Mouse (Mus musculus): ENCODE data around the gene Rnf38. TPM values are rescaled to one million over a fixed set of nuclear protein-coding genes. Genes with fewer than 3 reads are reported as not detected.

Rnf38 gene
- 57.1 and 59.5 TPM in 2 replicates for total RNA-seq (2017)

DNA sequence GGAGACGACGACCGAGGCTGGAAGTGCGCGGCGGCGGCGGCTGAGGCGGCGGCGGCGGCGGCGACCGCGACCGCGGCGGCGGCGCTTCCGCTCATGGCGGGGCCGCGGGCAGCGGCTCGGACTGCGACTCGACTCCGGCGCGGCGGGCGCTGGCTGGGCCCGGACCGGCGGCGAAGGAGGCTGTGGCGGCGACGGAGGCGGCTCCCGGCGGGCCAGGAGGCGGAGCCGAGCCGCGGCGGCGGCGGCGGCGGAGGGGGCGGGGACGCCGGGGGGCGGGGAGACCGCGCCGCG, at the start of gene Rnf38:
TSS of gene Rnf38 (minus strand) at position 77 of the 291 bp plus-strand sequence.
- ATAC-seq (replicated peaks in 1 of 2; ENCODE audit: insufficient read depth in 1 of 2, low FRiP score in 2 of 2, low TSS enrichment in 1 of 2, low read depth in 1 of 2, poor library complexity in 2 of 2, severe bottlenecking in 2 of 2), result no peak

GRCm38 (mm10) chr4:44281597-44282265, 48.1 kb upstream of the Rnf38 start:
- ATAC-seq (replicated peaks in 1 of 2; ENCODE audit: insufficient read depth in 1 of 2, low FRiP score in 2 of 2, low TSS enrichment in 1 of 2, low read depth in 1 of 2, poor library complexity in 2 of 2, severe bottlenecking in 2 of 2), result no peak

GRCm38 (mm10) chr4:44271134-44271533, 37.5 kb upstream of the Rnf38 start:
- no peak for ATAC-seq (replicated peaks in 1 of 2; ENCODE audit: insufficient read depth in 1 of 2, low FRiP score in 2 of 2, low TSS enrichment in 1 of 2, low read depth in 1 of 2, poor library complexity in 2 of 2, severe bottlenecking in 2 of 2)

GRCm38 (mm10) chr4:44269376-44269817, 35.8 kb upstream of the Rnf38 start:
- ATAC-seq (replicated peaks in 1 of 2; ENCODE audit: insufficient read depth in 1 of 2, low FRiP score in 2 of 2, low TSS enrichment in 1 of 2, low read depth in 1 of 2, poor library complexity in 2 of 2, severe bottlenecking in 2 of 2), result no peak

- no peak for ATAC-seq (replicated peaks in 1 of 2; ENCODE audit: insufficient read depth in 1 of 2, low FRiP score in 2 of 2, low TSS enrichment in 1 of 2, low read depth in 1 of 2, poor library complexity in 2 of 2, severe bottlenecking in 2 of 2)
These were observed 33.8 kb upstream of the Rnf38 start for GRCm38 (mm10) chr4:44267437-44267836.

- no peak for ATAC-seq (replicated peaks in 1 of 2; ENCODE audit: insufficient read depth in 1 of 2, low FRiP score in 2 of 2, low TSS enrichment in 1 of 2, low read depth in 1 of 2, poor library complexity in 2 of 2, severe bottlenecking in 2 of 2)
These were observed 31.9 kb upstream of the Rnf38 start for GRCm38 (mm10) chr4:44265500-44265899.

DNA sequence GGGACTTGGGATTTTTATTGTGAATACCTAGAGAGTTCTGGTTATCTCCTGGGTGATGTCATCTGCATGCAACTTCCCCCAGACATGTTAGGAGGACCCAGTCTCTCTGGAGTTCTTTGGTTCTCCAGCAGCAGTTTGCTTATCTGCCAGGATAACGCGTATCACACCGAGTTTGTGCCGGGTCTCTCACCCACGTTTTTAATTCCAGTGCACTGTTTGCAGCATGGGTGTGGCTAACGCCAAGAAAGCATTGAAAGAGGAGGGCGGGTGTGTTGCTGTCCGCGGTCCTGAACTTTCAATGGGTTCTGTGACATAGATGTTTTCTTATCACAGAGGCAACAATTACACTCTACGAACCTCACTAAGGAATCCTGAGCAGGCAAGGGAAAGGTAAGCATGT, 26.7 kb upstream of the Rnf38 start:
- ATAC-seq (replicated peaks in 1 of 2; ENCODE audit: insufficient read depth in 1 of 2, low FRiP score in 2 of 2, low TSS enrichment in 1 of 2, low read depth in 1 of 2, poor library complexity in 2 of 2, severe bottlenecking in 2 of 2), result peak; percentile 68 to 75

GRCm38 (mm10) chr4:44259126-44259525, 25.5 kb upstream of the Rnf38 start:
- ATAC-seq (replicated peaks in 1 of 2; ENCODE audit: insufficient read depth in 1 of 2, low FRiP score in 2 of 2, low TSS enrichment in 1 of 2, low read depth in 1 of 2, poor library complexity in 2 of 2, severe bottlenecking in 2 of 2), result no peak

GRCm38 (mm10) chr4:44254579-44254978, 21.0 kb upstream of the Rnf38 start:
- no peak for ATAC-seq (replicated peaks in 1 of 2; ENCODE audit: insufficient read depth in 1 of 2, low FRiP score in 2 of 2, low TSS enrichment in 1 of 2, low read depth in 1 of 2, poor library complexity in 2 of 2, severe bottlenecking in 2 of 2)

- ATAC-seq (replicated peaks in 1 of 2; ENCODE audit: insufficient read depth in 1 of 2, low FRiP score in 2 of 2, low TSS enrichment in 1 of 2, low read depth in 1 of 2, poor library complexity in 2 of 2, severe bottlenecking in 2 of 2), result no peak
These were observed 19.6 kb upstream of the Rnf38 start for GRCm38 (mm10) chr4:44253191-44253590.

GRCm38 (mm10) chr4:44251966-44252916, 18.7 kb upstream of the Rnf38 start:
- ATAC-seq (replicated peaks in 1 of 2; ENCODE audit: insufficient read depth in 1 of 2, low FRiP score in 2 of 2, low TSS enrichment in 1 of 2, low read depth in 1 of 2, poor library complexity in 2 of 2, severe bottlenecking in 2 of 2), result no peak

DNA sequence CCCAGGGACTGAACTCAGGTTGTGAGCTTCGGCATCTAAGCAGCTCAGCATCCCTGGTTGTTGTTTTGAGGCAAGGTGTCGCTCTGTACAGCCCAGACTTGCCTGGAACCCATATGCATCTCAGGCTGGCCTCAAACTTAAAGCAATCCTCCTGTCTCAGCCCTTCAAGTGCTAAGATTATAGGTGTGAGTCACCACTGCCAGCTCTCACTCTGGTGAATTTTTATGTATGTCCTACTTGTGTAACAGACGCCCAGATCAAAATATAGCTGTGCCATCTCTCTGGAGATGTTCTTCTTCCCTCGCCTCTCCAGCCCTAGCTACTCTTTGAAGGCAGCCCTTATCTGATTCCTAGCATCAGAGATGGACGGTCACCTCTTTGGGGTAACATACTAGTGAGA, 17.9 kb upstream of the Rnf38 start:
- ATAC-seq (replicated peaks in 1 of 2; ENCODE audit: insufficient read depth in 1 of 2, low FRiP score in 2 of 2, low TSS enrichment in 1 of 2, low read depth in 1 of 2, poor library complexity in 2 of 2, severe bottlenecking in 2 of 2), result no peak

DNA sequence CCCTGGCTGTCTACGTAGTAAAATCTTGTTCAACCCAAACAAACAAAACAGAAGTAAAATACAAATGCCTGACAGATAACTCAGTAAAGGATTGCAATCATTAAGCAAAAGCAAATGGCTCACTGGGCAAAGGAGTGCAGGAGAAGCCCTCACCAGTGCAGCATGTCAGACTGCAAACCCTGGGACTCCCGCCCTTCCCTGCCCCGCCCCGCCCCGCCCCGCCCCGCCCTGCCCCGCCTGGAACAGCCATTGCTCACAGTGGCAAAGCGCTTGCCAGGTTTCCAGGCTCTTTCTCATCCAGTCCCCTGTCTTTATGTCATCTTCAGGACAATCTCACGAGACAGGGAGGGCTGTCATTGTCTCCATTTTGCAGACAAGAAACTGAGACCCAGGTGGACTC, 16.1 kb upstream of the Rnf38 start:
- ATAC-seq (replicated peaks in 1 of 2; ENCODE audit: insufficient read depth in 1 of 2, low FRiP score in 2 of 2, low TSS enrichment in 1 of 2, low read depth in 1 of 2, poor library complexity in 2 of 2, severe bottlenecking in 2 of 2), result no peak

DNA sequence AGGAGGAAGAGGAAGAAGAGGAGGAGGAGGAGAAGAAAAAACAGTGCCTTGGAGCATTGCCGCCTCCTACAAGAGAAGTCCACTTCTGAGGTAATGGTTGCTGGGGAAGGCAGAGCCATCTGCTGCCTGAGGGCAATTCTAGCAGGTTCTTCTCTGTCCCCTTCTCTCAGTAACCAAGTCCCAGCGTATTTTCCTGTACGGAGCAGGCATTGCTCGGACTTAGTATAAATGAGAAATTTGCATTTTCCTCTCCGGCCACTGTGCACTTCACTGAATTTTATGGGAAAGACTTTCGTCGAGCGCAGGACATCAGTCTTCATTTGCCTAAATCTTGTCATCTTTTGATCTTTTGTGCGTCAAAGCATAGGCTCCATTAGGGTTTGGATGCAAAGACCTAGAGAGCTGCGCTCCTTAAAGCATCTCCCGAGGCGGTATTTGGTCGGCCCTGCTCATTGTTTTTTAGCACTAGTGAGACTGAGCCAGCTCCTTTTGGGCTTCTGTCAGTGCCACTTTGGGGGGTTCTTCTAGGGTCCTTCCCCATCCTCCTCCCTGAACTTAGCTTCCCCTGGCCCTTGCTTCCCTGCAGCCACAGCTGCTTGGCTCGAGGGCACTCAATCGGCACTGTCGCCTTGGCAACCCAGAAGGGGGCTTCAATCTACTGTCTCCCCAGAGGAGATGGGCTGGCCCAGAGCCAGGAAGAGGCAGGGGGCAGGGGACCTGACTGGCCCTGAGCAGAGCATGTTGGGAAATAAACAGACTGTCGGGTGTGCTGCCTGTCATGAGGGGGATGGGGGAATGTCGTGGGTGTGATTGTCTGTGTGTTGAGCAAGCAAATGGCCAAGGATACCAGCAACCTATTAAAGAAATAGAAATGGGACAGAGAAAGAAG, 13.7 kb upstream of the Rnf38 start:
- ATAC-seq (replicated peaks in 1 of 2; ENCODE audit: insufficient read depth in 1 of 2, low FRiP score in 2 of 2, low TSS enrichment in 1 of 2, low read depth in 1 of 2, poor library complexity in 2 of 2, severe bottlenecking in 2 of 2), result no peak

DNA sequence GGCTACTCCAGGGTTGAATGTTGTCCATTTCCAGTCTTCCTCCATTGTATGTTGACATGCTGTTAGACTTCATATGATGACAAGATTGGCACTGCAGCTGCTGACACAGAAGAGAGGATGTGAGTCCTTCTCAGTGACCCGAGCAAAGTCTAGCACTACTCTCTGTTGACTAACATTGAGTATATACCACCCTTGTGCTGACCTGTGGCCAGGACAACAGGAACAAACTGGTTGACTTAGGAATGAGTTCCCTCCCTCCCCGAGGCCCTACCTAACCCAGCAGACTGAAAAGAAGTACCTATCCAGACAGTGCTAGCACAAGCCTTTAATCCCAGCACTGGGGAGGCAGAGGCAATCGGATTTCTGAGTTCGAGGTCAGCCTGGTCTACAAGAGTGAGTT, 12.7 kb upstream of the Rnf38 start:
- no peak for ATAC-seq (replicated peaks in 1 of 2; ENCODE audit: insufficient read depth in 1 of 2, low FRiP score in 2 of 2, low TSS enrichment in 1 of 2, low read depth in 1 of 2, poor library complexity in 2 of 2, severe bottlenecking in 2 of 2)

DNA sequence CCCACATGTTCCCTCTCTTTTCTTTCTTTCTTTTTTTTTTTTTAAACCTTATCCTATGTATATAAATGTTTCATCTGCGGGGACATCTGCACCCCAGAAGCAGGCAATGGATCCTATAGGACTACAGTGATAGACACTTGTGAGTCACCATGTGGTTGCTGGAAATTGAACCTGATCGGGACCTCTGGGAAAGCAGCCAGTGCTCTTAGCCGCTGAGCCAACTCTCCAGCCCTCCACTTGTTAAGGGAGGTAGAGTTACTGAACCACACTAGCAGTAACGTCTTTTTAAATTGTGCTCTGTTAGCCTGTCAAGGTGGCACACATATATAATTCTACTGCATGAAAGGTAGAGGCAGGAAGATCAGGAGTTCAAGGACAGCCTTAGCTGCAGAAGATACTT, 8.0 kb upstream of the Rnf38 start:
- ATAC-seq (replicated peaks in 1 of 2; ENCODE audit: insufficient read depth in 1 of 2, low FRiP score in 2 of 2, low TSS enrichment in 1 of 2, low read depth in 1 of 2, poor library complexity in 2 of 2, severe bottlenecking in 2 of 2), result no peak

- no peak for ATAC-seq (replicated peaks in 1 of 2; ENCODE audit: insufficient read depth in 1 of 2, low FRiP score in 2 of 2, low TSS enrichment in 1 of 2, low read depth in 1 of 2, poor library complexity in 2 of 2, severe bottlenecking in 2 of 2)
These were observed 2.4 kb upstream of the Rnf38 start for GRCm38 (mm10) chr4:44235946-44236345.

Measured in hematopoietic stem cell, adult 5-6 weeks (primary cell).